Mouse (Mus musculus) liver, adult (tissue): ENCODE results near the gene Vmn1r223.
"Not testable (repeated sequence)": the region's sequence is repeated elsewhere in the genome, so short reads cannot be mapped to it uniquely, and the experiment has no call there.

ENCODE experiments used
- GATA4 ChIP-seq: IDR thresholded peaks from 2 replicates; pipeline ENCODE4 v1.6.1; 2014; ENCODE audit warnings: mild to moderate bottlenecking, low read length; ENCODE audit not compliant: insufficient replicate concordance

Gene Vmn1r223

GRCm38 (mm10) chr13:23246834-23247233, at the start of gene Vmn1r223:
TSS of gene Vmn1r223 (plus strand) at chr13:23247134.
- TF ChIP-seq GATA4, result not testable (repeated sequence)

GRCm38 (mm10) chr13:23213827-23214226, 33.1 kb upstream of the Vmn1r223 start, which contains the start of gene Vmn1r221:
TSS of gene Vmn1r221 (plus strand) at chr13:23214127.
- not testable (repeated sequence) for TF ChIP-seq GATA4

GRCm38 (mm10) chr13:23235847-23236246, 11.1 kb upstream of the Vmn1r223 start, which contains the start of gene Vmn1r222:
TSS of gene Vmn1r222 (minus strand) at chr13:23235947.
- not testable (repeated sequence) for TF ChIP-seq GATA4

- no peak for TF ChIP-seq GATA4
These were observed 11.7 kb downstream of the Vmn1r223 start for GRCm38 (mm10) chr13:23258546-23259048.

- no peak for TF ChIP-seq GATA4
These were observed 22.7 kb downstream of the Vmn1r223 start for GRCm38 (mm10) chr13:23269681-23270080.

- TF ChIP-seq GATA4, result no peak
These were observed 23.6 kb downstream of the Vmn1r223 start for GRCm38 (mm10) chr13:23270321-23271101.

GRCm38 (mm10) chr13:23279576-23279975, 32.6 kb downstream of the Vmn1r223 start:
- no peak for TF ChIP-seq GATA4

GRCm38 (mm10) chr13:23279992-23280391, 33.1 kb downstream of the Vmn1r223 start:
- TF ChIP-seq GATA4, result no peak

- TF ChIP-seq GATA4, result no peak
These were observed 38.4 kb downstream of the Vmn1r223 start for GRCm38 (mm10) chr13:23285191-23285920.

GRCm38 (mm10) chr13:23285921-23286720, 39.2 kb downstream of the Vmn1r223 start:
- TF ChIP-seq GATA4, result no peak

- no peak for TF ChIP-seq GATA4
These were observed 39.9 kb downstream of the Vmn1r223 start for GRCm38 (mm10) chr13:23286721-23287362.

- TF ChIP-seq GATA4, result no peak
These were observed 50.8 kb downstream of the Vmn1r223 start for GRCm38 (mm10) chr13:23297737-23298136.

GRCm38 (mm10) chr13:23298445-23299232, 51.7 kb downstream of the Vmn1r223 start:
- TF ChIP-seq GATA4, result no peak
